In genomic region chr2:58906814-58907516, GRCm38 (mm10) we compare ENCODE assay signal across 9 mouse cellular contexts. TPM values are rescaled to one million over a fixed set of nuclear protein-coding genes. Genes with fewer than 3 reads are reported as not detected.
DNase-seq lines count a peak whose midpoint lies in the region; ATAC-seq and TF ChIP-seq lines count a peak whose summit lies in the region.
"Had no signal": no experiment of that assay in that cellular context is flagged by ENCODE, and none has a peak within 500 bp of the region (broad histone marks: within the 10 kb centered on the region; RNA-seq: fewer than 3 reads in every experiment).

No protein-coding gene starts in this region.

- peak overlapping the region; percentile 22 for H3K4me2 ChIP-seq in intestine, embryonic 14.5 days (ENCODE audit: low read length)
- H3K4me2 ChIP-seq in intestine, postnatal 0 days (replicated peaks; ENCODE audit: low read depth) = no peak overlapping the region; the same call in 1 of the 2 replicates
- peak overlapping the region; percentile 34 for H3K4me2 ChIP-seq in hindbrain, embryonic 16.5 days (ENCODE audit: low read length)
- no peak overlapping the region for H3K4me2 ChIP-seq in forebrain, embryonic 15.5 days (replicated peaks)

- 34% methylated on average over 14 of the region's 14 CpGs for WGBS in intestine, embryonic 14.5 days
- 43% methylated on average over 14 of the region's 14 CpGs for WGBS in intestine, postnatal 0 days
- WGBS in hindbrain, embryonic 16.5 days = 27% methylated on average over 14 of the region's 14 CpGs
- WGBS in forebrain, embryonic 15.5 days = 79% methylated on average over 14 of the region's 14 CpGs

- H3K27ac ChIP-seq in intestine, embryonic 14.5 days (ENCODE audit: low read depth) = no peak overlapping the region
- no peak overlapping the region for H3K27ac ChIP-seq in intestine, postnatal 0 days (ENCODE audit: low read depth, low read length)
- no peak overlapping the region for H3K27ac ChIP-seq in hindbrain, embryonic 16.5 days (ENCODE audit: low read depth, low read length)
- H3K27ac ChIP-seq in forebrain, embryonic 15.5 days (replicated peaks) = no peak overlapping the region

- H3K27me3 ChIP-seq in intestine, embryonic 14.5 days (replicated peaks; ENCODE audit: control insufficient read depth, insufficient read depth, low read length) = no peaks in the 10 kb centered on the region
- no peaks in the 10 kb centered on the region for H3K27me3 ChIP-seq in intestine, postnatal 0 days (replicated peaks; ENCODE audit: control insufficient read depth, insufficient read depth, low read length)
- no peaks in the 10 kb centered on the region for H3K27me3 ChIP-seq in hindbrain, embryonic 16.5 days (replicated peaks; ENCODE audit: control insufficient read depth, insufficient read depth, low read length)
- H3K27me3 ChIP-seq in forebrain, embryonic 15.5 days = no peaks in the 10 kb centered on the region

- H3K36me3 ChIP-seq in intestine, embryonic 14.5 days (ENCODE audit: control insufficient read depth, insufficient read depth, low read length) = no peaks in the 10 kb centered on the region
- H3K36me3 ChIP-seq in intestine, postnatal 0 days (ENCODE audit: control insufficient read depth, insufficient read depth) = no peaks in the 10 kb centered on the region
- H3K36me3 ChIP-seq in hindbrain, embryonic 16.5 days (ENCODE audit: control insufficient read depth, insufficient read depth, low read length) = no peaks in the 10 kb centered on the region
- no peaks in the 10 kb centered on the region for H3K36me3 ChIP-seq in forebrain, embryonic 15.5 days
- H3K36me3 ChIP-seq: G1E had no signal

- H3K9ac ChIP-seq in intestine, embryonic 14.5 days (ENCODE audit: low read length) = no peak overlapping the region
- H3K9ac ChIP-seq in intestine, postnatal 0 days (ENCODE audit: low read depth, low read length) = no peak overlapping the region
- no peak overlapping the region for H3K9ac ChIP-seq in hindbrain, embryonic 16.5 days (ENCODE audit: low read depth, low read length)
- no peak overlapping the region for H3K9ac ChIP-seq in forebrain, embryonic 15.5 days (replicated peaks)

- no peak for DNase-seq in intestine, embryonic 14.5 days (ENCODE audit: low spot score)
- peak; percentile 21 for DNase-seq in embryo, embryonic 9.5 days (ENCODE audit: extremely low spot score)
- no peak for DNase-seq in ovary, adult 18-20 months (ENCODE audit: low spot score)
- no peak for DNase-seq in cerebellum, adult 8-10 months

- H3K4me3 ChIP-seq in intestine, embryonic 14.5 days (ENCODE audit: low read depth, low read length) = no peak overlapping the region
- no peak overlapping the region for H3K4me3 ChIP-seq in intestine, postnatal 0 days (ENCODE audit: low read depth, low read length)
- H3K4me3 ChIP-seq in hindbrain, embryonic 16.5 days (ENCODE audit: low read length) = no peak overlapping the region
- H3K4me3 ChIP-seq in forebrain, embryonic 15.5 days = no peak overlapping the region

- no peaks in the 10 kb centered on the region for H3K4me1 ChIP-seq in intestine, embryonic 14.5 days (replicated peaks; ENCODE audit: control insufficient read depth, insufficient read depth, low read length)
- no peaks in the 10 kb centered on the region for H3K4me1 ChIP-seq in intestine, postnatal 0 days (replicated peaks; ENCODE audit: control insufficient read depth, insufficient read depth, low read length)
- H3K4me1 ChIP-seq in hindbrain, embryonic 16.5 days (ENCODE audit: control insufficient read depth, insufficient read depth, low read depth, low read length) = no peaks in the 10 kb centered on the region; the same call in 1 of the 2 replicates
- H3K4me1 ChIP-seq in forebrain, embryonic 15.5 days = no peaks in the 10 kb centered on the region

- no peak for TF ChIP-seq CTCF in intestine, postnatal 0 days (IDR thresholded peaks at IDR 0.05; ENCODE audit: low read depth)

- H3K9me3 ChIP-seq in intestine, embryonic 14.5 days (ENCODE audit: control insufficient read depth, low read length) = no peaks in the 10 kb centered on the region
- H3K9me3 ChIP-seq in intestine, postnatal 0 days (ENCODE audit: control insufficient read depth) = no peaks in the 10 kb centered on the region
- H3K9me3 ChIP-seq in hindbrain, embryonic 16.5 days (ENCODE audit: control insufficient read depth, low read length) = no peaks in the 10 kb centered on the region
- H3K9me3 ChIP-seq in forebrain, embryonic 15.5 days = no peaks in the 10 kb centered on the region

- no peak for ATAC-seq in intestine, embryonic 14.5 days (replicated peaks; ENCODE audit: low FRiP score, low TSS enrichment, low read depth)
- no peak for ATAC-seq in intestine, postnatal 0 days
- ATAC-seq in hindbrain, embryonic 16.5 days = 0 out of 2 replicates have a peak, but pooled peaks have one; percentile 63
- peak; percentile 31; the same call in 1 of the 2 replicates for ATAC-seq in monocyte, adult 5-6 weeks (replicated peaks; ENCODE audit: insufficient number of reproducible peaks, low FRiP score, low TSS enrichment, poor library complexity, severe bottlenecking)
- no peak for ATAC-seq in forebrain, embryonic 15.5 days (replicated peaks)

RNA-seq across cellular contexts. Expression of gene Gm11099, which starts 47.7 kb away (rescaled TPM):
- polyA plus RNA-seq in intestine, embryonic 14.5 days (2014; fragmentation: Nextera tagmentation; extraction: Ambion mirVana) = not detected in 2 replicates
- polyA plus RNA-seq in intestine, postnatal 0 days (2015; fragmentation: Nextera tagmentation; extraction: Ambion mirVana) = not detected in 2 replicates
- not detected in 2 replicates for polyA plus RNA-seq in hindbrain, embryonic 16.5 days (2015; fragmentation: Nextera tagmentation; extraction: Ambion mirVana)
- total RNA-seq in monocyte, adult 5-6 weeks (2017) = not detected in 3 replicates
- polyA plus RNA-seq in forebrain, embryonic 15.5 days (2015; fragmentation: Nextera tagmentation; extraction: Ambion mirVana) = not detected in 2 replicates
- total RNA-seq: G1E had no signal
- polyA plus RNA-seq: G1E had no signal

Comparison
In these comparisons a context has a peak if more than half of its experiments do, and no peak if none do; other contexts are left out.
1. H3K4me2 ChIP-seq: peak in intestine, embryonic 14.5 days (single experiment) and hindbrain, embryonic 16.5 days (single experiment); none in intestine, postnatal 0 days (single experiment) and forebrain, embryonic 15.5 days (single experiment).
2. ATAC-seq: peak in hindbrain, embryonic 16.5 days (single experiment) and monocyte, adult 5-6 weeks (single experiment); none in intestine, embryonic 14.5 days (single experiment), intestine, postnatal 0 days (single experiment) and forebrain, embryonic 15.5 days (single experiment).